Mouse (Mus musculus) midbrain, postnatal 0 days (tissue): ENCODE measurements at regions not wholly inside any gene's neighbourhood (a gene's known extent, or its start where the extent isn't known, plus 50 kb on each side); places are given as distances from the start of the nearest gene placed in this dataset.
A peak's percentile ranks its signal among the peaks of the same experiment; 100 is the strongest.

Experiments
- ATAC-seq: fragments of 200-750 bp; cut with Nextera tagmentation; 2 replicates; pipeline ENCODE4 v1.8.0; 2017; ENCODE audit warnings: moderate number of reproducible peaks, mild to moderate bottlenecking, moderate TSS enrichment, moderate library complexity; ENCODE audit not compliant: low FRiP score
- DNase-seq: peaks from one replicate; pipeline ENCODE4 v3.0.0-alpha.2; 2015; ENCODE audit warnings: low spot score
- H3K27ac ChIP-seq: fragments of 300-500 bp; sonication (generic); 2 replicates; pipeline ENCODE4 v1.5.1; 2014; ENCODE audit warnings: low read depth, mild to moderate bottlenecking, low read length, mixed read lengths
- H3K27me3 ChIP-seq: fragments of 300-500 bp; sonication (generic); 2 replicates; pipeline ENCODE4 v1.6.1; 2014; ENCODE audit warnings: low read length, control low read depth, mixed read lengths; ENCODE audit not compliant: insufficient read depth
- H3K36me3 ChIP-seq: fragments of 300-500 bp; sonication (generic); 2 replicates; pipeline ENCODE4 v1.6.1; 2014; ENCODE audit warnings: low read length, control low read depth, mixed read lengths; ENCODE audit not compliant: insufficient read depth
- H3K4me1 ChIP-seq: fragments of 300-500 bp; sonication (generic); 2 replicates; pipeline ENCODE4 v1.6.1; 2014; ENCODE audit warnings: mild to moderate bottlenecking, control low read depth, antibody characterized with exemption, low read length, mixed read lengths; ENCODE audit not compliant: insufficient read depth
- H3K4me2 ChIP-seq: fragments of 300-500 bp; sonication (generic); 2 replicates; pipeline ENCODE4 v1.6.1; 2014; ENCODE audit warnings: low read depth, mild to moderate bottlenecking, low read length, mixed read lengths; ENCODE audit not compliant: poor library complexity, severe bottlenecking
- H3K4me3 ChIP-seq: fragments of 300-500 bp; sonication (generic); 2 replicates; pipeline ENCODE4 v1.5.1; 2014; ENCODE audit warnings: low read depth, mild to moderate bottlenecking, low read length, moderate library complexity
- H3K9ac ChIP-seq: fragments of 300-500 bp; sonication (generic); replicated peaks from 2 replicates; pipeline ENCODE4 v1.6.1; 2014; ENCODE audit warnings: mild to moderate bottlenecking, low read length, moderate library complexity, mixed read lengths; ENCODE audit not compliant: poor library complexity, severe bottlenecking
- H3K9me3 ChIP-seq: fragments of 300-500 bp; sonication (generic); 2 replicates; pipeline ENCODE4 v1.6.1; 2016; ENCODE audit warnings: low read length, control low read depth
- CTCF ChIP-seq: IDR thresholded peaks from 2 replicates; pipeline ENCODE4 v1.5.1; 2016; ENCODE audit warnings: antibody characterized with exemption, mild to moderate bottlenecking
- WGBS: fragments of 180-500 bp; shearing (Covaris S2); extraction: QIAGEN DNeasy Blood & Tissue Kit; methylation state at CpG from one replicate; pipeline ENCODE4 v1.1.7; 2014; 5-methylcytosine and 5-hydroxymethylcytosine counted together

DNA sequence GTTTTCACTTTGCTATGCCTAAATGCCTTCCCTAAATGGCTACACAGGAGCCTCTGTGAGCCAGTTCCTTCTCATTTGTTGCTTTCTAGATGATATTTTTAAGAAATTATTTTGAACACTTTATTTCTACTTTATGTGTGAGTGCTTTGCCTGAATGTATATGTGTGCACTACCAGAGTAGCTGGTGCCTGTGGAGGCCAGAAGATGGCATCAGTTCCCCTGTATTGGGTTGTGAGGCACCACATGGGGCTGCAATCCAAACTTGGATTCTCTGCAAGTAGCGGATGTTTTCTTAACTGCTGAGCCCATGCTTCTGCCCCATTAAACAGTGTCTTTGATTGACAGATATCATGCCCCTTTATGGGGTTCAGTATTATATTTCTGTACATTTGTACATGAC is 103.7 kb downstream of the Lyplal1 start:
- Histone ChIP-seq H3K27ac (no peak overlapping the region), H3K4me1 (no peaks in the 10 kb centered on the region), H3K27me3 (no peaks in the 10 kb centered on the region), H3K4me2 (no peak overlapping the region), H3K4me3 (no peak overlapping the region), H3K9ac (no peak overlapping the region), H3K9me3 (no peaks in the 10 kb centered on the region), H3K36me3 (no peaks in the 10 kb centered on the region)
- TF ChIP-seq CTCF = peak; percentile 36
- WGBS = 89% methylated on average over 1 of the region's 1 CpGs
- DNase-seq (no peak), ATAC-seq (no peak)

DNA sequence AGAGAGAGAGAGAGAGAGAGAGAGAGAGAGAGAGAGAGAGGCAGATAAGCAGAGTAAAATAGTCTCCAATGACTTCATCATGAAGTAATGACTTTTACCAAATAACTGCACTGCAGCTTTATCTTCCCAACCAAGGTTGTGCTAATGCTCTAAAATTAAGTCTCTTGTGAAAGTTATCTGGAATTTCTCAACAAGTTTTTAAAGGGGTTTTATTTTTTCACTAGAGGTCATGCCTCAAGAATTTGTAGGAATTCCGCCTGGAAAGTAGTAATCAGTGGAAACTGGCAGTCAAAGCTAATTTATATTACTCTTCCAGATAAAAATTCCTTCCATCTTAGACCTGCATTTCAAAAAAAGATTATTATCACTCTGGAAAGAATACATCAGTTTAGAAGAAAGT is 102.9 kb downstream of the Lyplal1 start:
- no peaks in the 10 kb centered on the region for H3K9me3 ChIP-seq
- no peaks in the 10 kb centered on the region for H3K36me3 ChIP-seq
- 87% methylated on average over 1 of the region's 1 CpGs for WGBS
- H3K27me3 ChIP-seq = no peaks in the 10 kb centered on the region
- no peak overlapping the region for H3K9ac ChIP-seq
- no peak for ATAC-seq
- no peak overlapping the region for H3K4me3 ChIP-seq
- TF ChIP-seq CTCF = no peak
- no peaks in the 10 kb centered on the region for H3K4me1 ChIP-seq
- H3K4me2 ChIP-seq = no peak overlapping the region
- H3K27ac ChIP-seq = no peak overlapping the region
- DNase-seq = no peak

DNA sequence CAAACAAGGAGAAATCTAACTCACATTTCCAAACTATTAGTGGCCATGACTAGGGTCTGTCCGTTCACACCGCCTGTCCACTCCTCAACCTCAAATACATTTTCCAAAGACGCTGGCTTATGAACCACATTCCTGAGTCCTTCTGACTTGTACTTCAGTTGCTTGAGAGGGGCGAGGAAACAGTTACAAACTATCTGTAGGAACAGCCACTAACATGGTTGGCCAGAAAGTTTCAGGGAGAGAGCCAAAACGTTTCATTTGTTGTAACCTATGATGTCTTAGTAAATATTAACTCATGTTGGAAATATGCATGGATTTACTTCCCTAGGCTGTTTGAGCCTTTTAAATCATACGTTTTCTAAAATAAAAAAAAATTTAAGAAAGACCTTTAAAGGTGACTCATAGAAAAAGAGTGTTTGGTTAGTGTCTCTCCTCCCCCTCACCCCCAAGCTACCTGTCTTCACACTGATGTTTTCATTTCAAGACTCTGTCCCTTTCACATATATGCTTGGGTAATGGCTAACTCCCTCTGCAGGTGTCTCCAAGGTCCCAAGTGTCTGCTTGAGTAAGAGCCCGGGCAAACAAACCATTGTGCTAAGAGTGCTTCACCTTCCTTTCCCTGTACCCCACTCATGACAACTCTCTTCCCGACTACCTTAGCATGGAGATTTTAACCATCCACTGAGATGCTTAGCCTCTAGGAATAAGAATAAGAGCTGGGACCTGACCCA is 101.1 kb downstream of the Lyplal1 start:
- Histone ChIP-seq H3K4me3 (no peak overlapping the region), H3K27me3 (no peaks in the 10 kb centered on the region), H3K9me3 (no peaks in the 10 kb centered on the region), H3K36me3 (no peaks in the 10 kb centered on the region), H3K27ac (no peak overlapping the region), H3K4me1 (no peaks in the 10 kb centered on the region), H3K4me2 (no peak overlapping the region), H3K9ac (no peak overlapping the region)
- WGBS = 82% methylated on average over 8 of the region's 8 CpGs
- ATAC-seq = no peak
- DNase-seq = no peak
- no peak for TF ChIP-seq CTCF

DNA sequence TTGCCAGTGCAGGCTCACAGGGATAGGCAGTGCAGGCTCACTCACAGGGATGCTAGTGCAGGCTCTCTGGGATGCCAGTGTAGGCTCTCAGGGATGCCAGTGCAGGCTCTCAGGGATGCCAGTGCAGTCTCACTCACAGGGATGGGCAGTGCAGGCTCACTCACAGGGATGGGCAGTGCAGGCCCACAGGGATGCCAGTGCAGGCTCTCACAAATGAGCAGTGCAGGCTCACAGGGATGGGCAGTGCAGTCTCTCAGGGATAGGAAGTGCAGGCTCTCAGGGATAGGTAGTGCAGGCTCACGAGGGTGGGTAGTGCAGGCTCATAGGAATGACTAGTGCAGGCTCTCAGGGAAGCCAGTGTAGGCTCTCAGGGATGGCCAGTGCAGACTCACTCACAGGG is 99.6 kb downstream of the Lyplal1 start:
- Histone ChIP-seq H3K36me3 (no peaks in the 10 kb centered on the region), H3K9me3 (no peaks in the 10 kb centered on the region), H3K4me1 (no peaks in the 10 kb centered on the region), H3K27me3 (no peaks in the 10 kb centered on the region), H3K27ac (no peak overlapping the region), H3K4me3 (no peak overlapping the region), H3K9ac (no peak overlapping the region), H3K4me2 (no peak overlapping the region)
- no peak for ATAC-seq
- no peak for DNase-seq
- WGBS = 53% methylated on average over 1 of the region's 1 CpGs
- no peak for TF ChIP-seq CTCF

DNA sequence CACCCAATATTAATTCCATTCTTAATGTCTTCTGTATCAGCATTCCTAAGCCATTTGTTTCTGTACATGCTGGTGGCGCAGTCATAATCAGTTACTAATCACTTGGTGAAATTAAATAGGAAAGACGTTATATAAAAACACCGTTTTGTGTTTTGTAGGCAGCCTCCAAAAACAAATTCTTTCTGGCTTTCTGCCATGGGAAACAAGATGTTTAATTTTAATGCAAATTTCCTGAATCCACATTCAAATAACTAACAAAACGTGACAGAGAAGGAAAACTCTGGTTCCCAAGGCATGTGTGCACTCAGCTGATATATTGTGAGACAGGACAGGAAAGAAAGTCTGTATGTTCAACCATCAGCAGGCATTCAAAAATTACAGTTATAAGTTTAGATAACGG is 97.6 kb downstream of the Lyplal1 start:
- H3K4me2 ChIP-seq = no peak overlapping the region
- ATAC-seq = no peak
- H3K36me3 ChIP-seq = no peaks in the 10 kb centered on the region
- DNase-seq = no peak
- no peaks in the 10 kb centered on the region for H3K27me3 ChIP-seq
- no peak overlapping the region for H3K27ac ChIP-seq
- H3K9me3 ChIP-seq = no peaks in the 10 kb centered on the region
- WGBS = 63% methylated on average over 5 of the region's 5 CpGs
- no peaks in the 10 kb centered on the region for H3K4me1 ChIP-seq
- H3K9ac ChIP-seq = no peak overlapping the region
- TF ChIP-seq CTCF = no peak
- no peak overlapping the region for H3K4me3 ChIP-seq

DNA sequence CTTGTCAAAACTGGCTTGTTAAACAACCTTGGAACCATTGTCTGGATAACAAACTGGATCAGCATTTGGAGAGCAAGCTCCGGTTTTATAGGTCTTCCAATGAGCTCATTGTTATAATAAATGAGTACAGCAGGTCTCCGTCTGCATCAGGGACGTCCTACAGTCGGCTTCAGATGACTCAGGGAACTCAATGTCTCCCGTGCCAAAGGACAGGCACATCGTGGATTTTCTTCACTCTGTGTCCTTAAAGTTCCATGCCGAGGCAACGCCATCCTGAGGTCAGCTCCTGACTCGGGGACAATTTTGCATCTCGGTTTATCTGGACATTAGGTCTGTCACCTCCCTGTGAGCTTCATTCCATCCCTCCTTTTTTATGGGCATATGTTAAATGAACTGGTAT is 85.2 kb downstream of the Lyplal1 start:
- no peak for DNase-seq
- Histone ChIP-seq H3K27me3 (no peaks in the 10 kb centered on the region), H3K36me3 (no peaks in the 10 kb centered on the region), H3K9ac (no peak overlapping the region), H3K4me2 (no peak overlapping the region), H3K4me3 (no peak overlapping the region), H3K9me3 (no peaks in the 10 kb centered on the region), H3K27ac (no peak overlapping the region), H3K4me1 (no peaks in the 10 kb centered on the region)
- no peak for TF ChIP-seq CTCF
- 77% methylated on average over 10 of the region's 10 CpGs for WGBS
- ATAC-seq = no peak
